Mouse (Mus musculus) retina, postnatal 1 day (tissue): Measurements from ENCODE around the gene Clstn2.

Experiments used
- DNase-seq: peaks from one replicate; pipeline ENCODE4 v3.0.0-alpha.2; 2012

Clstn2 gene

DNA sequence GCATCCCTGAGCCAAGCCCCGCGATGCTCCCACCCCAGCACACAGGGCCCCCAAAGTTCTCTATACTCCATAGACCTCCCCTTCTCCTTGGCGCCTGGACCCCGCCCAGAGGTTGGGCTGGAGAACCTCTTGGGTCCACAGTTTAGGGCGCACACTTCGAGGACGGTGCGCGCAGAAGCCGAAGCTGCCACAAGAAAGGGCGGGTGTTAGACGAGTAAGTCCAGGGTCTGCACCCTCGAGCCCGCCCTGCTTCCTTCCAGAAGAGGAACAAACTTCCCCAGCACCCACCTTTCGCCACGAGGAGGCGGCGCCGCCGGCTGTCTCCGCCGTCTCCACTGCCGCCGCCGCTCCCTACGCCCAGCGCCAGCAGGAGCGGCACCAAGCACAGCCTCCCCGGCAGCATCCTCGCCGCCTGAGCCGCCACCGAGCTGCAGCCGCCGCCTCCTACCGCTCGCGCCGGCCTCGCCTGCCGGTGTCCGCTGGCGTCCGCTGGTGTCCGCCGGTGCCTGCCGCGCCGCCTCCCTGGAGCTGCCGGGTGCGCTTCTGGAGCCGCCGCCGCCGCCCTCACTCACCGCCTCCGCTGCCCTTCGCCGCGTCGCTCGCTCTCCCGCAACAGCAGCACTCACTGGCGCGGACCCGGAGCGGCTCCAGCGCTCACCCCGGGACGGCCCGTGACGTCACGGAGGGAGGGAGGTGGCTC is at the start of gene Clstn2:
Clstn2 (minus strand) TSS at position 609 of the 700 bp plus-strand sequence.
- DNase-seq, result peak; percentile 85

DNA sequence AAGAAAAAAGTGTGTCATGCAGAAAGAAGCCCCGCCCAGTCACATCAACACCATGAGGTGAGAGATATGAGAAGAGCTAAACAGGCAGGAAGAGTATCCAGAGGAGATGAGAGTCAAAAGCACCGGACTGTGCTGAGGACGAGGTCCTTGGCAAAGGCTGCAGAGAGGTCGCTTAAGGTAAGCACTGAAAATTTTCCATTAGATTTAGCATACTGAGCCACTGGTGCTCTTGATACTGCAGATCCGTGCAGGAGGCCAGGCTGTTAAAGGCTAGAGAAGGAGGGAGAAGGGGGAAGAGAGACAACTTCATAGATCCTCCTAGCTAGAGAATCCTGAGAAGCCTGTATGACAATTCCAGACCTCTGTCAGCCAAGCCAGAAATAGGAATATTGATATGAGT is 34.8 kb upstream of the Clstn2 start:
- DNase-seq, result no peak

DNA sequence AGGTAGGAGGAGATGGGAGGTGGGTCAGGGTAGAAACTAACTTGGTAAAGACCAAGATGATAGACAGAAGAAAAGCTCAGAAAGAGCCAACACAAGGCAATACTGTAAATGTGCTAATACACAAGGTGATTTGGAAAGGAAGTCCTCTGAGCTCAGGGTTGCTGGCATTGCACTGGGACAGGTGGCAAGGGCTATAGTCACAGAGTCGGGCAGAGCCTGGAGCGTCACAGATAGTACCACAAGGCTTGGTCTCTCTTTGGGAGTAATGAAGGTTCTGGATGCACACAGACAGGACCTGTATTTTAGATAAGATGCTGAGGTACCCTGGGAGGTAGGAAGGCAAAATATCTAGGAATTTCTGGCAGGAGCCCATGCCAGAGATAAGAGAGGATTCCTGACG is 28.7 kb upstream of the Clstn2 start:
- DNase-seq, result no peak

DNA sequence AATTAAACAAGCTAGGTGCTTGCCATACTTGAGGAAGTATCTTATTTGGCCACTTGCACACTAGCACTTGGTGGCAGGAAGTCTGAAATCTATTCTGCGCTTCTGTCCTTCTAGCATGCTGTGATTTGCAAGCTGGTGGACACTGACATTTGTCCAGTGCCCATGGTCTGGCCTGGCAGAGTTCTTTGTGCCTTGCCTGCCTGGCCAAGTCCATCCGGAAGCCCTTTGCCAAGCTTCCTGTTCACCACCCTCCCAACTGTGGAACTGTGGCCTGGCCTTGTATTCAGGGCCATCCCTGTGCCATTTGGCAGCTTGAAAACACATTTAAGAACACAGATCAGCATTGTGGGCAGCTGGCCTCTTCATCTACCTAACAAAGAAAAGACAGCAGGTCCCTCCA is 24.3 kb upstream of the Clstn2 start:
- DNase-seq, result no peak

DNA sequence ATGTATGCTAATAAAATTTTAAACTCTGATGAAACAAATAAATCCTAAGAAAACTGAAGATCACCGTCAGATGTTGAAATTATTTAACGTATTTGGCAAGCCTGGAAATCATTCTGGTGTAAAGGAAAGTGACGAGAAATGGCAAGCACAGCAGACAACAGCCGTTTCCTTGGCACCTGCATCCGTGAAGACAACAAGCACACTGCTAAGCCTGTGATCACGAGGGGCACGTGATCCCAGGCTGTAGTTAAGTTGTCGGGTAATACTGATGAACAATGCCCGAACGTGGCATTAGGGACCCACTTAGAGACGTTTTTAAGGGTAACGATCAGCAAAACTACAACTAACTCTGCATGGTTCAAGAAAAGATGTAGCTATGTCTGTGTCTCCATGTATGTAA is 18.4 kb upstream of the Clstn2 start:
- DNase-seq, result peak; percentile 30

DNA sequence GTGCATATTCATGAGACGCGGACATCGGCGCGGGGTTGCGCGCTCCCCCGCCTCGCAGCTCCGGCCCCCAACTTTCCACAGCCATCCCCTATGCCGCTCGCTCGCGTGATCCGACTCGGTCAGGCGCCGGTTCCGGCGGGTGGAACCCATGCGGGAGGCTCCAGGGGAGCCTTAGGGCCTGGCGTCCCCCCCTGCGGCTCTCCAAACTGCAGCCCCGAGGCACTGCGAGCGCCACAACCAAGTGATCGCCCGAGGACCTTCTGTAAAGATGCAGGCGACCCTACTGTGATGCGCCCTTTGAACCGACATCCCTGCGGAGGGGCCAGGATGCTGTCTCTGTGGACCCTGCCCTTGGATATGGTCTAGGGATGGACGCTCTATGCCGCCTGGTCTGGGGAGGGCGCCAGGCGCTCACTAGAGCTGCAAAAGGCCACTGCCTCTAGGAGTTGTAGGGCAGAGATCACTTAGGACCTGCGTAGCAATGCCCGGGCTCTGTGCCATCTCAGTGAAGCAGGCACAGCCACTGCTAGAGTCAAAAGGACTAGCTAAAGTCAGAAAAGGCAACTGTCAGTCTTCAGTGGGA is 383 bp upstream of the Clstn2 start:
- no peak for DNase-seq

DNA sequence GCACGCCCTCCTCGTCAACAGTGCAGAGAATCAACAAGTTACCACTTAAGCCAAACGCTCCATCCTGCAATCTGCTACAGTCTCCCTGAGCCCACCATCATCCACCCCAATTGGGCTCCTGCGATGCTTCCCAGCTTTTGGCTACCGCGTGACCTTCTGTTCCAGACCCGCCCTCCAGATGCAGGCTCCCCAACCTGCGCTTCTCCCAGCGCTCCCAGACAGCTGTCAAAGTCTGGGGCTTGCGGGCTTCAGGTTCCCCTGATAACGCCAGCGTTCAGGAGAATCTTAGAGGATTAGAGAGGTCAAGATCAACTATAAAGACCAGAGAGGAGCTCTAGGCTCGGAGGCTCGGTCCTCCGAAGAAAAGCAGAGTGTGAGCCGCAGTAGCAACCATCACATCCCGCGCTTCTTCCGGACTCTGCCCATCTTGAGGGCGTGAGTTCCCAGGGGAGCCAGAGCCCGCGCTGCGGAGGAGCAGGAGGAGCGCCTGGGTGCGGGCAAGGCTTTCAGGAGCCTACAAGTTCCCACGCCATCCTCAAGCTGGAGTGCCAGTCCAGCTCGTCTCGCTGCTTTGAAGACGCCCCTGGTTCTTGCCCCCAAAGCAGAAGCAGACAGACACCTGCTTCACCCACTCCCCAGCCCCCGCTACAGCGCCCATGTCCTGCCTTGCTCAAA is 946 bp downstream of the Clstn2 start:
- DNase-seq, result peak; percentile 33

DNA sequence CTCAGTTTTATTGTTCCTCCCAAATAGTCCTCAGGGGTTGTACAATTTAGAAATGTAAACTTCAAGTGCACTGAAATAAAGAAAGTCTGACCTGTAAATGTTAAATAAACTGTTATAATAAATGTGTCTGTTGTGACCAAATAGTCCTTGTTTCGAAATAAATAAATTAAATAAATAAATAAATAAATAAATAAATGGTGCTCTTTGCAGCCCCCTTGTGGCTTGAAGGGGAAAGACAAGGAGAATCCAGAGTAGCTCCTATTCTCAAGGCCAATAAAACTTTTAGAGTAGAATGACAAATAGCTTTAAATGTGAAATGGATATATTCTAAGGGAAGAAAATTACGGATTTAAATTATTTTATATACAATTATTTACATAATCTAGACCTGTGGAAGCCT is 2.3 kb downstream of the Clstn2 start:
- peak; percentile 32 for DNase-seq

DNA sequence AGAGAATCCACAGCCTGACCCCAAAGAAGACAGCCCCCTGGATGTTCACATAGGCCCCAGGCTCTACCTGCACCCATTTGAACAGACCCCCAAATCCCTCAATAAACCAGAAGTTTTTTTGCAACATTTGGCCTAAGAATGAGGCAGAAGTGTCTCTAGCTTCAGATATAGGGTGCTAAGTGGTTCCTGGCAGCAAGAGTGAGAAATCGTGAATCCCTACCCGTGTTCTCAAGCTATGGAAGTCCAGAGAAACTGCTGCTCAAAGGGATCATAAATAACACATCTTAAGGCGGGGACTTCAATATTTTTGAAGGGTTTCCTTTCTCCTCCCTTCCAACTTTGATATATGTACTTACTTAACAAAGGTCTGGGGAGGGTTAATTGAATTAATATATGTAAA is 7.4 kb downstream of the Clstn2 start:
- DNase-seq, result no peak

DNA sequence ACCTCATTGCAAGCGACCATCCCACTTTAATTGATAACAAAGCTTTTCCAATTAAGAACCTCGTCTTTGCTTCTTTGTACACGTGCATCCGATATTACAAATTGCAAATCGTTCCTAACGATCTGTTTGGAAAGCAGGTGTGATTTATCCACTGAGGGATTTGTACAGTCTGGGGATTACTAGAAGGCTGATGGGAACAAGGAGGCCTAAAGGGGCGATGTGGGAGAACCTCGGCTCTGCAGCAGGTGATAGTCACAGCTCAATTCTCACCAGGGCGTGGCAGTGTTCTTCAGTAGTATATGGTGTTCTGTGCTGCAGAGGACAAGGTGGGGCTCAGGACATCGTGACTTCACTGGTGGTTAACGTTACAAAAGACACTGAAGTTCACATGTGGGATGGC is 9.9 kb downstream of the Clstn2 start:
- no peak for DNase-seq

DNA sequence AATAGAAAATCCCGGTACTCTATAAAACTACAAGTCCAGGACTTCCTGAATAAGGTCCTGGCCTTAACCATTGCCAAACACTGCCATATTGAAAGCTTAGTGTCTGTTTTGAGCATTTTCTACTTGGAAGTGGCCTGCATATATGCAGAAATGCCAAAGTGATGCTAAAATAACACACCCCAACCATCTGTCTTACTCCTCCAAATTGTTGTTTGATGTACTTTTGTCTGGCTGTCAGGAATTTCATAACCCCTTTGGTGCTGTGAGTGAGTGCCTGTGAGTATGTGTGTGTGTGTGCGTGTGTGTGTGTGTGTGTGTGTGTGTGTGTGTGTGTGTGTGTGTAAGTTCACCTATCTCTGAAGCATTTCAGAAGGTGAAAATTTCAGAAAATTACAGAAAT is 13.1 kb downstream of the Clstn2 start:
- DNase-seq, result no peak

DNA sequence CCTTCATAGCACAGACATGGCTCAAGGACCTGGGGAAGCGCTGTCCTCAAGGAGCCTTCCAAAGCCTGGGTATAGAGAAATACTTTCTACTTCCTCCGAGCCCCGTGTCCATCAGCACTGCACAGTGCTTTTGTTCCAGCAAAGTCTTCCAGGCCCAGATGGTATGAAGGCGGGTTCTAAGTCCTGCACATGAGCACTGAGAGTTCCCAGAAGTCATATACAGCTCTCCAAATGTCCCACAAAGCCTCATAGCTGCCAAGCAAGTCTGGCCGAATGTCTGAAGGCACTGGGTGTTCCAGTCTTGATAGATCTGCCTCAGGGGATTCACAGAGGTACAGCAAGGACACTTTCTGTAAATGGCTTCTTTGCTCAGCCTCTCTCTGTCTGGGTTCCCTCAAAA is 14.3 kb downstream of the Clstn2 start:
- no peak for DNase-seq

DNA sequence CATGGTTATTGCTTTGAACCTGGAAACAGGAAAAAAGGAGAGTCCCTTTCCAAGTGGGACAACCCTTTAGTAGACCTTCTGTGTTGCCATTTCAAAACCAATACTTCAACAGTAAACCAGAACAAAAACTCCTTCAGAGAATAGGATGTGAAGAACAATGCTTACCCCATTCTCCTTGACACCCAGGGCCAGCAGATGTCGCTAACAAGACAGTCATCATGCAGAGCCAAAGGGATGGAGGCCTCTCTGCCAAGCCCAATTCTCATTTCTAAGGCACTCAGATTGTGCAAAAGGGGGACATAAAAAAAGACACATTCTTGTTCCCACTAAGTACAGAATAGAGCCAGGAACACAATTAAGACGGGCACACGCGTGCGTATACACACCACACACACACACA is 16.4 kb downstream of the Clstn2 start:
- DNase-seq, result peak; percentile 9

DNA sequence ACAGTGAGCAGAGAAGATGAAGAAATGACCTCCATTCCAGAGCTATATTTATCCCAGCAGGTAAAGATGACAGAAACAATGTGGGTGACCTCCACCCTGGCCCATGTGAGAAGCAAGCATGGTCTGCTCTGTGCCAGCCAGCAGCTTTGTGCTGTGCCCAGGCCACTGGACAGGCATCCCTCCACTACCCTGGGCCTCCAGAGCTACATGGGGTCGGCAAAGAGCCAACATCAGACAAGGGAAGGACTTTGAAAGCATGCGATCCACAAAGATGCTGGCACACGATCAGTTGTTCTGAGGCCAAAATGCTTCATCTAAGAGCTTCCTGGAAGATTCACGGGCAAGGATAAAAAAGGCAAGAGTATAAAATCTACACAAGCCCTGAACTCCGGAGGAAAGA is 36.6 kb downstream of the Clstn2 start:
- no peak for DNase-seq

DNA sequence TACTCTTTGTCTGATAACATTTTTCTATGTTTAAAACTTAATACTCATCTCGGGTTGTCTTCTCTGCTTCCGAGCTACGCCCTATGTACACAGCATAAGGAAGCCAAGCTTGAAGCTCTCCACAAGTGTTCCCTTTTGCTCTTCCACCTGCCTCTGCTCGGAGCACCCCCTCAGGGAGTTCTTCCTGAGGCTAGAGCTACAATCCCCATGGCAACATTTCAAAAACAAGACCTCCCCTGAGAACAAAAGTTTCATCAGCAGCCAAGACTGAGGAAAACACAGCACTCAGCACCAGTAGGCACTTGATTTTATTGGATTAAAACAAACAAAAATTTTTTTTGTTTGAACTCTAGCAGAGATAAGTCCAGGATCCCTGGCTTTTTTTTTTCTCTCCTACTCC is 37.3 kb downstream of the Clstn2 start:
- DNase-seq, result peak; percentile 12

DNA sequence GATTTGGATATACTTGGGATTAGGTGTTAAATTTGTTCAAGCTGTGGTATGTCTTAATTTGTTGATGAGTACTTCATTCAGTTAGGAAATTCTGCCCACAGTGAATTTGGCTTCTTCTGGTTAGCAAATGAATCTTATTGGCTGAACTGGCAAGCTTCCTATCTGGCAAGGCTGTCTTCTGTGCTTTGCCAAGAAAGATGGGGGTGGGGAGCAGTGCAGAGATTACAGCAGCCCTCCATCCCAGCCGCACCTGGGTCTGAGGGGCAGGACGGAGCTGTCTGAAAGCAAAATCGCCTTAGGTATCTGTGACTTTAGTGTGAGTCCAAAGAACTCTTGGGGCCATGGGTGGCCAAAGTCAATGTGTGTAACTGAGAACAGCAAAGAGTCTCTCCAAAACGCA is 40.9 kb downstream of the Clstn2 start:
- no peak for DNase-seq

DNA sequence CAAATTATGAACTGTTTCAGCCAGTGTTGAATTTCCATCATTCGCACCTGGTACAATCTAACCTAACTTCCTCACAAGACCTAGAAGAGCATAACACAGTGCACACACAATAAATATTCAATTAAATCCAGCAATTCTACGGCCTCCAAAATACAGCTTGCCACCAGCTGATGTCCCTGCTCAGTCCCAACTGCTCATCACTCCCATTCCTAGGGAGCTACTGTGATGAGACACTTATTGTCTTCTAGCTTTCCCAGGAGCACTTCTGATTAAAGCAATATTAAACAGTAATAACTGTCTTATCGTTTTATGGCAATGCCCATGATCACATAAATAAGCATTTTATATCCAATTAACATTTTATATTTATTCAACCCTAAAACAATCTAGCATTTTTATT is 55.6 kb downstream of the Clstn2 start:
- no peak for DNase-seq

DNA sequence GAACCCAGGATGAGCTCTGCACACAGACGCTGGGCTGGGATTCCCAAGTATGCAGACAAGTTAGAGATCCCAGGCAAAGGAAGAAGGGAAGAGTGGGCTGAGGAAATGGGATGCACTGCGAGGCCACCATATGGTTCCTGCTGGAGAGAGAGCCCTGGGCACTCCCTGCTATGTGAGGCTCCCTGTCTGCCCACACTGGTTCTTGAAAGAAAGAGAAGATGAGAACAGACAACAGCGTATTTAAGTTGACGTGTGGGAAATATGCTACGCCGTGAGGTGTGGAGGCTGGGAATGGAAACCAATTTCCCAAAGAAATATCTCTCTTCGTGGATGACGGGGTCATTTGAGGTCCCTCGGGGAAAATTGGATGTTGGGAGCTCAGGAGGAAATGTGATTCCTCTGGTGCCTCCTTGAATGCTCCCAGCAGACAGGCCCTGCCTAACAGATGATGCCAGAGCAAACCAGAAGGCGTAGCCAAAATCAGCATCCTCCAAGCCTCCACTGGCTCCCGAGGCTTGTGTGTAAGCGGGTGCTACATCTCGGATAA is 58.1 kb downstream of the Clstn2 start:
- peak; percentile 10 for DNase-seq

DNA sequence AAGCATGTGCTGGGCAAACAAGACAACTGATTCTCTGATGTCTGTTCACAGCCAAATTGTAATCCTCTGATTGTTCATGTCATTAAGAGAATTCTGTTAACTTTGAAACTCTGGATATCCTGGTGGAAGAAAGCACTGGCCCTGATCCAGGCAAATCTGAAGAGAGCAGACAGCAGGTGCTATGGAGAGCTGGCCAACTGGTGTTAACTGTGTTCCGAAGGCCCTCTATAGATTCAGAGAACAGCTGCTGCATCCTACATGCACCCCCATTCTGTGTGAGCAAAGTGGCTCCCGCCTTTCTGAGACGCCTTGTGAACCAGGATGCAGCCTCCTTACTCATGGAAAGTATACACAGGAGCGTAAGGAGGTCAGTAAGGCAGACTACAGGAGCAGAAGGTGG is 66.3 kb downstream of the Clstn2 start:
- peak; percentile 4 for DNase-seq

DNA sequence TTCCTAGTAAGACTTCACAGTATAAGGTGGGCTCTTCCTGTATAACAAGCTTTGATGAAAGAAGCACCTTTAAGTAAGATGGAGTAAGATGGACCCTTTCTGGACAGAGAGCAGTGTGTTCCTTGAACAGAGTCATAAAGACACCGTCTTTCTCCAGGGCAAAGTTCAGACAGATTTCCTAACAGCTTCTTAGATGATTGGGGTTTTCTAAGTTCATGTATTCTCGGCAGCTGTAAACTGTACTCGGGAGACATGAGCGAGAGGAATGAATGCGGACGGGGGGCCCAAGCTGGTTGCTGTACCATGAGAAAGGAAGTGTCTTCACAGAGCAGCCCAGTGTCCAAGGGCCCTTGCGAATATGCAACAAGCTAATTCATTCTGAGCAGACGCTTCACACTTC is 75.5 kb downstream of the Clstn2 start:
- no peak for DNase-seq

DNA sequence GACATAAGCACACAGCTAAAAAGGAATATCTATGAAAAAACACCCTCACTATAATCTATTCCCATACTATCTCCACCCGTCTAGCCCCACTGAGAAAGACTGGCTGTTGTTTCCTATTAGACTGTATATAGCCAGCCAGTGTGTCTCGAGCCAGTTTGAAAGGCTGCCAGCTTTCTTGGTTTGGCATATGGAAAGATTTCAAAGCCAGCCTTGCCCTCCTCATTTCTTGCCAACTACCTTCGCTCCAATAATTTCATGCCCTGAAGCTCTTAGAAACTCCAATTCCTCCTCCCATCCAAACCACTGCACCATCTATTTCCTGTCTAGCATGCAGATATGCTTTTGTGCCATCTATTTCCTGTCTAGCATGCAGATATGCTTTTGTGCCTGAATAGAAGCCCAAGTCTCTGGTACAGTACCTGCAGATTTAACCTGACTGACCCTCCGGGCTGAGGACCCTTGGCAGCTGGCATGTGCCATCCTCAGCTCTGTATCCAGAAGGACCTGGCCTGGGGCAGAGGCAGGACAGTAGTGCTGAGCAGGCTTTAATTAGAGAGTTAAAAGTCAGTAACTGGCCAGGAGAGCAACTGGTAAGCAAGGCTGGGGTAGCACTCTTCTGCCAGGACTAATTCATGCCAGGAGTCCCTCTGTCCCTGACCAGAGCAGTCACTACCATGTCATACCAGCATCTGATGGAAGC is 76.4 kb downstream of the Clstn2 start:
- DNase-seq, result peak; percentile 12

DNA sequence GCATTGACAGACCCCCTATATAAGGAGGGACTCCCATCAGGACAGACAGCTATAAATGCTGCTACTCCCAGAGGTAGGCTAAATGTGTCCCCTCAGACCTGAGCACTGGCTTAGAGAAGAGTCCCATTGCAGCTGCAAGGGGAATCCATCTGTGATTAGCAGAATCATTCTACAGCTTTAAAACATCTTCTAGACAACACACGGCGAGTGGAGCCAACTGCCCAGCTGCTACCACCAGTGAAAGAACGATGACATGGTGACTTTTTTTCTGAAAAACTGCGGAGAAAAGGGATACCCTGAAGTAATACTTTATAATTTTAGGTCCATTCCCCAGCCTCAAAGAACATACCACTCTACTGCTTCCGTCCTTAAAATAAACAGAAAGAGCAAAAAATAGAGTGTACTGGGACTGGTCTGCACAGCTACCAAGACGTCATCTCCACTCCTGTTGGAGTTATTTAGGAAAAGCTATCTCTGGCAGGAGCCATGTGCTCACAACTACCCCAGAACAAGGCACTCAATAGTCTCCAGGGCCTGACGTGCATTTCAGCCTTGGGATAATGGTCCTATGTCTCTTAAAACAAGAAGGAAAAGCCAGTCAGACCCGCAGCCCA is 79.1 kb downstream of the Clstn2 start:
- no peak for DNase-seq

DNA sequence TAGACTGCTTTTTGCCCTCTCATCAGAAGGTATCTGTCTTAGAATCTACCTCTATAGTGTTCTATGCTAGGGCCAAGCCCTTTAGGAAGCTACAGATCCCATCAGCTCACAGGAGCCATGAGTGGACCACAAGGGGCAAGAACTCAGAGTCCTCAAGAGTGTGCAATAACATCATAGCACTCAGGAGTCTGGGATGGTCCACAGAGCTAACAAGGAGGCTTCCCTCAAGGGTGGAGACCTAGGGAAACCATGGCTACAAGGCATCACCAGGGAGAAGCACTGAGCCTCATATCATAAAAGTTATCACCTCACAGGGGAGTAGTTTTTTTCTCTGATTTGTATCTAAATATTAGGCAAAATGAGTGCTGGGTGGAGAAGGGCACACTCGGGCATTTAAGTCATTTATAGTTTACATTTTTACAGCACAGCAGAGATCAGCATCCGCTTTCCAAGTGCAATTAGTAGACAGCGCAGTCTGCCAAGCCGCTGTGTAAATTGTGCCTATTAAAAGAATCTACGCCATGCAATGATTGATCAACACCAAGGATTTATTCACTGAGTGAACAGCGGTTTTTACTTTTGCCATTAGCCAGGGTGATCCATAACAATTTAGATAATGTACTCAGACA is 82.5 kb downstream of the Clstn2 start:
- no peak for DNase-seq
